Mouse (Mus musculus) kidney, postnatal 0 days (tissue): ENCODE results near the gene Vamp9. TPM values are rescaled to one million over a fixed set of nuclear protein-coding genes. Genes with fewer than 3 reads are reported as not detected.

Experiments
- ATAC-seq: fragments of 200-750 bp; cut with Nextera tagmentation; replicated peaks from 2 replicates; pipeline ENCODE4 v1.8.0; 2017; ENCODE audit warnings: low read depth, moderate number of reproducible peaks, moderate TSS enrichment, moderate library complexity; ENCODE audit not compliant: low FRiP score
- DNase-seq: peaks from one replicate; pipeline ENCODE4 v3.0.0-alpha.2; 2016; ENCODE audit warnings: low spot score
- H3K27ac ChIP-seq: fragments of 300-500 bp; sonication (generic); 2 replicates; pipeline ENCODE4 v1.5.1; 2014; ENCODE audit warnings: mild to moderate bottlenecking
- H3K27me3 ChIP-seq: fragments of 300-500 bp; sonication (generic); 2 replicates; pipeline ENCODE4 v1.6.1; 2014; ENCODE audit warnings: low read length, mixed read lengths; ENCODE audit not compliant: insufficient read depth
- H3K36me3 ChIP-seq: fragments of 300-500 bp; sonication (generic); 2 replicates; pipeline ENCODE4 v1.6.1; 2014; ENCODE audit warnings: low read length, mixed read lengths; ENCODE audit not compliant: insufficient read depth
- H3K4me1 ChIP-seq: fragments of 300-500 bp; sonication (generic); replicated peaks from 2 replicates; pipeline ENCODE4 v1.6.1; 2014; ENCODE audit warnings: antibody characterized with exemption, low read length, mixed read lengths; ENCODE audit not compliant: insufficient read depth
- H3K4me2 ChIP-seq: fragments of 300-500 bp; sonication (generic); 2 replicates; pipeline ENCODE4 v1.6.1; 2014; ENCODE audit warnings: mild to moderate bottlenecking, low read length, moderate library complexity, mixed read lengths
- H3K4me3 ChIP-seq: fragments of 300-500 bp; sonication (generic); replicated peaks from 2 replicates; pipeline ENCODE4 v1.5.1; 2014; ENCODE audit warnings: low read depth, low read length
- H3K9ac ChIP-seq: fragments of 300-500 bp; sonication (generic); 2 replicates; pipeline ENCODE4 v1.6.1; 2014; ENCODE audit warnings: low read depth, low read length
- H3K9me3 ChIP-seq: fragments of 300-500 bp; sonication (generic); replicated peaks from 2 replicates; pipeline ENCODE4 v1.6.1; 2016; ENCODE audit warnings: low read length, inconsistent platforms, mixed read lengths
- CTCF ChIP-seq: IDR thresholded peaks from 2 replicates; pipeline ENCODE4 v1.5.1; 2016; ENCODE audit warnings: antibody characterized with exemption, low read depth, mild to moderate bottlenecking, moderate library complexity
- WGBS: fragments of 180-500 bp; shearing (Covaris S2); extraction: QIAGEN DNeasy Blood & Tissue Kit; methylation state at CpG from one replicate; pipeline ENCODE4 v1.1.7; 2014; 5-methylcytosine and 5-hydroxymethylcytosine counted together
- polyA plus RNA-seq: library from polyadenylated mRNA; unstranded; fragments of >200 nt; fragmentation: Nextera tagmentation; extraction: Ambion mirVana; gene quantifications from 2 replicates; pipeline ENCODE4 v1.2.1, GENCODE M21; 2015

Vamp9 gene
- polyA plus RNA-seq, 1 experiment from 2014 or later, result 0.25 TPM

GRCm38 (mm10) chr5:99931910-99932309 is 25.9 kb downstream of the Vamp9 start:
- no peaks in the 10 kb centered on the region for H3K9me3 ChIP-seq
- no peak overlapping the region for H3K4me2 ChIP-seq
- no peak for TF ChIP-seq CTCF
- no peaks in the 10 kb centered on the region for H3K4me1 ChIP-seq
- no peaks in the 10 kb centered on the region for H3K36me3 ChIP-seq
- no peak overlapping the region for H3K4me3 ChIP-seq
- H3K9ac ChIP-seq, result no peak overlapping the region
- ATAC-seq (no peak), DNase-seq (no peak)
- no peak overlapping the region for H3K27ac ChIP-seq
- 82% methylated on average over 6 of the region's 6 CpGs for WGBS
- H3K27me3 ChIP-seq, result no peaks in the 10 kb centered on the region

DNA sequence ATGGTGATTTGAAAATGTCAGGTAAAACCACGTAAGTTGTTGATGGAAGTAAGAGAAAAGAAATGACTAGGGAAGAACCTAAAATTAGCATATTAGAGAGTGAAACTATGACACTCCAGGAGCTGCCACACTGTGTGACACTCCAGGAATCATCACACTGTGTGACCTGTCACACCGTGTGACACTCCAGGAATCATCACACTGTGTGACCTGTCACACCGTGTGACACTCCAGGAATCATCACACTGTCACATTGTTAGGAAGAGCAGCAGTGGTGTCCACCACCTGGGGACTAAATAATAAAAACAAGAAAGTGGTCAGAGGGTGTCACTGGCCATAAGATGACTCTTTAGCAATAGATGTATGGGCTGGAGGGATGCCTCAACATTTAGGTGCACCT is 33.4 kb downstream of the Vamp9 start:
- no peaks in the 10 kb centered on the region for H3K4me1 ChIP-seq
- ATAC-seq (no peak), DNase-seq (no peak)
- no peaks in the 10 kb centered on the region for H3K27me3 ChIP-seq
- no peaks in the 10 kb centered on the region for H3K36me3 ChIP-seq
- no peak overlapping the region for H3K4me2 ChIP-seq
- H3K9me3 ChIP-seq, result 0 out of 2 replicates have a peak, but pooled peaks cover 3% of the 10 kb centered on the region
- no peak overlapping the region for H3K27ac ChIP-seq
- no peak for TF ChIP-seq CTCF
- H3K9ac ChIP-seq, result no peak overlapping the region
- WGBS, result 84% methylated on average over 3 of the region's 3 CpGs
- H3K4me3 ChIP-seq, result no peak overlapping the region

DNA sequence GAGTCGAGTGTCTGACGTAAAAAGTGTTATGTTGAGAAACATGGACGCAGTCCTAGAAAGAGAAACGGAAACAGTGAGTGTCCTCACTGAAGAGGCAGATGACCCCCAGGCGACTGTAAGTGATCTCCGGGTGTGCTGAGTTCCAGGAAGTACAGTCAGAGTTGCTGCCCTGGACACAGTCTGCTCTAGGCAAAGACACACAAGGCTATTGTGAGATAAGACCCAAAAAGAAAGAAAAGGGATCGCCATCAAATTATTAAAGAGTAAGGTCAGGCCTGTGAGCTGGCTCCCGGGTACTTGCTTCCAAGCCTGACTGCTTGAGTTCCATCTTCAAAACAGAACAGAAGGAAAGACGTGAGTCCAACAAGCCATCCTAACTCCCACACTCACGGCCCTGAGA is 35.2 kb downstream of the Vamp9 start:
- no peak for TF ChIP-seq CTCF
- H3K36me3 ChIP-seq, result no peaks in the 10 kb centered on the region
- no peak overlapping the region for H3K4me2 ChIP-seq
- ATAC-seq (no peak), DNase-seq (no peak)
- no peaks in the 10 kb centered on the region for H3K4me1 ChIP-seq
- H3K4me3 ChIP-seq, result no peak overlapping the region
- no peak overlapping the region for H3K9ac ChIP-seq
- H3K27me3 ChIP-seq, result no peaks in the 10 kb centered on the region
- peaks cover 3% of the 10 kb centered on the region; the same call in 1 of the 2 replicates for H3K9me3 ChIP-seq
- WGBS, result 78% methylated on average over 10 of the region's 10 CpGs
- H3K27ac ChIP-seq, result no peak overlapping the region

- WGBS, result 51% methylated on average over 10 of the region's 10 CpGs
- no peak for TF ChIP-seq CTCF
- H3K9me3 ChIP-seq, result peaks cover 3% of the 10 kb centered on the region; the same call in 1 of the 2 replicates
- H3K9ac ChIP-seq, result no peak overlapping the region
- DNase-seq (no peak), ATAC-seq (no peak)
- H3K4me1 ChIP-seq, result no peaks in the 10 kb centered on the region
- no peaks in the 10 kb centered on the region for H3K36me3 ChIP-seq
- H3K27me3 ChIP-seq, result no peaks in the 10 kb centered on the region
- H3K4me2 ChIP-seq, result no peak overlapping the region
- H3K27ac ChIP-seq, result no peak overlapping the region
- no peak overlapping the region for H3K4me3 ChIP-seq
Observed at GRCm38 (mm10) chr5:99941776-99942502, 35.9 kb downstream of the Vamp9 start.

DNA sequence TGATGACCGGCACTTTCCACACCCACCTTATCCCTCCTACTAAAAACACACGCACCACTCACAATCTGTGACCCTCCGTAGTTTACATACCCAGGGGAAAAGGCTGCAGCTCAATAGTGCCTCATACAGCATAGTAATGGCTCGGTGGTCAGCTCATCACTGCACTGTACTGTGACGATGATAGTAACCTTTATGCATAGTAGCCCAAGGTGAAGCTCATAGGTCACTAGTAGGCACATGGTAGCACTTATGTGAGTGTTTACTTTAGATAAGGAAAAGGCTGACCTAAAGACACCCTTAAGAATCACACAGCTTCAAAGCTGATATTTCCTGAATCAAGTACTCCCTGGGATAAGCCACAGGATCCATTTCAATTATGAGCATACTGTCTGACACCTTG is 46.5 kb downstream of the Vamp9 start:
- WGBS, result 91% methylated on average over 5 of the region's 5 CpGs
- Histone ChIP-seq H3K36me3 (peaks cover 6% of the 10 kb centered on the region; the same call in 1 of the 2 replicates), H3K9ac (no peak overlapping the region), H3K4me2 (no peak overlapping the region), H3K4me1 (no peaks in the 10 kb centered on the region), H3K9me3 (no peaks in the 10 kb centered on the region), H3K4me3 (no peak overlapping the region), H3K27me3 (no peaks in the 10 kb centered on the region), H3K27ac (no peak overlapping the region)
- DNase-seq, result no peak
- ATAC-seq, result no peak
- TF ChIP-seq CTCF, result no peak

GRCm38 (mm10) chr5:99953883-99954282 is 47.8 kb downstream of the Vamp9 start:
- ATAC-seq, result no peak

GRCm38 (mm10) chr5:99958666-99959065 is 52.6 kb downstream of the Vamp9 start:
- H3K4me1 ChIP-seq, result no peaks in the 10 kb centered on the region
- H3K27me3 ChIP-seq, result no peaks in the 10 kb centered on the region
- H3K4me3 ChIP-seq, result no peak overlapping the region
- ATAC-seq (no peak), DNase-seq (no peak)
- WGBS, result 77% methylated on average over 1 of the region's 1 CpGs
- H3K9ac ChIP-seq, result no peak overlapping the region
- H3K27ac ChIP-seq, result no peak overlapping the region
- H3K36me3 ChIP-seq, result peaks cover 21% of the 10 kb centered on the region; the same call in 1 of the 2 replicates
- H3K4me2 ChIP-seq, result no peak overlapping the region
- TF ChIP-seq CTCF, result no peak
- H3K9me3 ChIP-seq, result no peaks in the 10 kb centered on the region

More at GRCm38 (mm10) chr5:99953883-99954282, 47.8 kb downstream of the Vamp9 start:
- H3K4me2 ChIP-seq, result no peak overlapping the region
- H3K27me3 ChIP-seq, result no peaks in the 10 kb centered on the region
- H3K9ac ChIP-seq, result no peak overlapping the region
- no peaks in the 10 kb centered on the region for H3K4me1 ChIP-seq
- peaks cover 6% of the 10 kb centered on the region; the same call in 1 of the 2 replicates for H3K36me3 ChIP-seq
- no peak for DNase-seq
- TF ChIP-seq CTCF, result no peak
- no peak overlapping the region for H3K4me3 ChIP-seq
- H3K9me3 ChIP-seq, result no peaks in the 10 kb centered on the region
- no peak overlapping the region for H3K27ac ChIP-seq
- 63% methylated on average over 1 of the region's 1 CpGs for WGBS
